Mouse (Mus musculus) heart, adult 8-10 months (tissue): Measurements from ENCODE around the gene Rgs17. TPM values are rescaled to one million over a fixed set of nuclear protein-coding genes. Genes with fewer than 3 reads are reported as not detected.

Experiments
- total RNA-seq, 4 experiments: library from RNA; stranded (reverse); gene quantifications; 2 replicates each; pipeline ENCODE4 v1.2.4; 2022

Gene Rgs17
- total RNA-seq, 4 experiments from 2014 or later: 0.47 to 0.75 (median 0.50) TPM

Other genes with a start within 250 kb of the Rgs17 start
- gene Fbxo5, start 116.8 kb downstream of the Rgs17 start, total RNA-seq: 1 to 10 TPM in 1 of 4 experiments, under 1 TPM in 3; 0.49 to 1.8 (median 0.90) TPM
- 1 to 10 TPM; 8.5 to 9.4 (median 8.8) TPM for gene Mtrf1l, start 98.5 kb downstream of the Rgs17 start, total RNA-seq